Mouse (Mus musculus): Measurements from ENCODE around the gene Omt2b.
"Not testable (repeated sequence)": the region's sequence is repeated elsewhere in the genome, so short reads cannot be mapped to it uniquely, and the experiment has no call there.

Gene Omt2b

DNA sequence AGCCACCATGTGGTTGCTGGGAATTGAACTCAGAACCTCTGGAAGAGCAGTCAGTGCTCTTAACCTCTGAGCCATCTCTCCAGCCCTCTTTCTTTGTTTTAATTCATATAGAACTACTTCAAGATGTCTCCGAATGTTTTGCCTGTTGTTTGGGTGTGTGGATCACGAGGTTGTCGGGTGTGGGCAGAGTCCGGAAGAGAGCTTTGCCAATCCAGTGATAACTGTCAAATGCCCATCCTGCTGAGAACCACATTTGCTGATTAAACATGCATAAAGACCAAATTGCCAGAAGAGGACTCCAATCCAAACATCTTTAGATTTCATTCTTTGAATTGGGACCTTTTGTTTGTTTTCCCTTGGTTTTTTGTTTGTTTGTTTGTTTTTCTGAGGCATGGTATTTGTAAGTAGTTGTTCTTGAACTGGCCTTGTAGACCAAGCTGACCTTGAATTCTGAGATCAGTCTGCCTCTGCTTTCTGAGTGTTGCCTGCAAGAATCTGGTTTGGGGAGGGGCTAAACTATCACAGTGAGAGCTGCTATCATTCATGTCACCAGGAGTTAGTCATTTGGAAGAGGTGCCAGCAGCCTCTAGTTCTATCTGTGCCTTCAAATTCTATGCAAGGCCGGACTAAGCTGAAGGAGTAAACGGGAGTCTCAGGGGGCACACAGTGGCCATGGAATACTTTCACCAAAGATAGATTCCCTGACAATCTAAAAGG is 24.3 kb downstream of the Omt2b start:
- no peak for DNase-seq (ENCODE audit: low spot score in 2 of 2)

DNA sequence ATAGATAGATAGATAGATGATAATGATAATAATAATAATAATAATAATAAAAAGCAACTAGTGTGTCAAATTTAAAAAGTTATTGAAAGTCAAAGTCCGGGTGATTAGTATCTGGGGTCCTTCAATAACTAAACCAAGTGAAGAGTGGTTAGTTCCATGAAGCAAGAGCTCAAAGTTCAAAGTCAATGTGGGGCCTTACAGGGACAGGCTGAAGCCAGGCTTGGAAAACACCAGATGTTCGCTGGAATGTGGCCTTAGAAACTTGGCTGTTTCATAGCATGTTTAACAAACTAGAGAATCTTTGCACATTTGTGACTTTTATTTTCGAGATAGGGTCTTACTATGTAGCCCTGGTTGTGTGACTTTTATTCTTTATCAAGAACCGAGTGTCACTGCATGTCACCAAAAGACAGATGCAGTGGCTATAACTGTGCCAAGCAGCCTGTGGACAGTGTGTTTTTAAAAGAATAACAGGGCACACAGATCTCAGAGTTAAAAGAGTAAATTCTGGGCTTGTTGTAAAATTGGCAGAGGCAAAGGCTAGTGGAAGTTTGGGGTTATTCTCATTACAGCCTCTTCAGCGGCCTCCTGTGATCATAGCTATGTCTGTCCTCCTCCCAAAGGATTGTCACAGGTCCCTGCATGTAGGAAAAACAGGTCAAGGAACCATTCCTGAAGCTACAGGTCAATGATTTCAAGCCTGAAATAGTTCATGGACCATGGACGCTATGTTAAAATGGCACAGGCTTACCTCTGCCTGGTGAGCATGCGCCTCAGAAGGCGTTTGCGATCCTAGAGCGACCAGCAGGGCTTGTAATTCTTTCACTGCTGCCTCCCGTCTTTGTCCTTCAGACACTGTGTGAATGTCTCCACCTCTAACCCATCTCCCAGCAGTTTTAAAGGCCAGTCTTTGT is 27.5 kb downstream of the Omt2b start:
- no peak for DNase-seq (ENCODE audit: low spot score in 2 of 2)

DNA sequence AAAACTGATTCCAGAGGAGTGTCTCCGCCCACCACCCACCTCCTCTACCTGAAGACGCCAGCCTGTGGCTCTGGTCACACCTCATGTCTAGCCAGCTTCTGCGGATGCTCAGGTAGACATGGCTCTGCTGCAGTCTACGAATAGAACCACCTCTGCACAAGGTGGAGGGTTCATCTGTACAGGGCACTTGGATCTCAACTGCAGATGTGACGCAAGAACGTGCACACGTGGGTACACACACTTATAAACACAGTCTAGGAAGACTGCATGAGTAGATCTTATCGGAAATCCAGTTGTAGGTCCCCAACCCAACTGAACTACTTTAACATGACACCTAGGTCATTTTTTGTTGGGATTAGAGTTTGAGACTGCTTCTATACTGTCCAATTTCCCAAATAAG is 28.2 kb downstream of the Omt2b start, which contains the start of gene Gsta2:
Gene Gsta2 (minus strand): TSS at position 178 of the 400 bp plus-strand sequence.
- DNase-seq (ENCODE audit: low spot score in 2 of 2) = no peak

DNA sequence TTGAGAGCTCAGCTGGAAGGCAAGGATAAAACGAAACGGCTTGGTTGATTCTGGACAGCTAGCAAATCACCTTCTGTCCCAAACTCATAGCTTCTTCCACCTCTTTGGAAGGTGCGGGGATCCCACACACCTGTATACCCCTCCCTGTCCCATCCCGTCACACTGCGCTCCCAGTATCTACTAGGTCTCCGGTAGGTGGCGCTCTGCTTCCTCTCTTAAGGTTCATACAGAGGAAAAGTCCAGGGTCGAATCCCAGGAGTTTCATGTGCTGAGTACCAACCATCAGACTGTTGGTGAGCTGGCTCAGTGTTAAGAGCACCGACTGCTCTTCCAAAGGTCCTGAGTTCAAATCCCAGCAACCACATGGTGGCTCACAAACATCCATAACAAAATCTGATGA is 30.7 kb downstream of the Omt2b start:
- DNase-seq (ENCODE audit: low spot score in 2 of 2) = peak; percentile 31 to 82

DNA sequence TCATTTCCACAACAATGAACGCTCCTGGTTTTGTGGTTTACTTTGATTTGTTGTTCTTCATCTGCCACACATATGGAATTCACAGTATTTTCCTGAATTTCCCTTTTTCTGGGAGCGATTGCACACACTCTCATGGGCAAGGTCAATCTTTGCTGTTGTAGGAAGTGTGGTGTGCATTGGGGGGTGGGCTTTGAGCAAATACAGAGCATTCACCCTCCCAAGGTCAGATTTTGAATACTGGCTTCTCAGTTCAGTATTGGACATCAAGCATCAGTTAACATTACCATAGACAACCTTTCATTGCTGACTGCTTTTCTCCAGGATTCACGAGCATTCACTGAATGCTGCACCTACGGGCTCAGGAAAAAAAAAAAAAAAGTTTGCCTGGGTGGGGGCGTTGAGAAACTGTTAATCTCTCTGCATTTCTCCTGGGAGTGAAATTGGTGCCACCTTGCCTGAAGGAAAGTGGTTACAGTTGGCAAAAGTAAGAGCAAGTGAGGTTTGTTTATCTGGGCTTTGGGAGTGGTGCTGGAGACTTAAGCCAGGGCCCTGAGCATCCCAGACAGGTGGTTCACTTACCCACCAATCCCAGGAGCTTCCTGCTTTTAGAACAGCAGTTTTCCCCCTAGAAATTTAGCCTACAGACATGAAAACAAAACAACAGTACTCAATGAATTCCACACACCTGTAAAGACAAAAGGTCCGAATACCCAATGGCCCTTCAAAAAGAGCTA is 32.5 kb downstream of the Omt2b start:
- no peak for DNase-seq (ENCODE audit: low spot score in 2 of 2)

DNA sequence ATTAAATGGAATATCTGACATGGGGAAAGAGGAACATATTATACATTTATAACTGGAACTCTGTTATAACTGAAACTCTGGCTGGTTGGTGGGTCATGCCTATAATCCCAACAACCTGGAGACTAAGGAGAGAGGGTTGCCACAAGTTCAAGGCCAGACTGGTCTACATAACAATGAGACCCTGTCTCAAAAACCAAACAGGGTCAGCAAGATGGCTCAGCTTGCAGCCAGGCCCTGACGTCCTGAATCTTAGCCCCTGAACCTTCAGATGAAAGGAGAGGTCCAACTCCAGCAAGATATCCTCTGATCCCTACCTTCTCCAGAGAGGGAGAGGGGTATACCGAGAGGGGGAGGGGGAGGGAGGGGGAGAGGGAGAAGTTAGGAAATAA is 33.1 kb downstream of the Omt2b start:
- DNase-seq (ENCODE audit: low spot score in 2 of 2) = no peak

DNA sequence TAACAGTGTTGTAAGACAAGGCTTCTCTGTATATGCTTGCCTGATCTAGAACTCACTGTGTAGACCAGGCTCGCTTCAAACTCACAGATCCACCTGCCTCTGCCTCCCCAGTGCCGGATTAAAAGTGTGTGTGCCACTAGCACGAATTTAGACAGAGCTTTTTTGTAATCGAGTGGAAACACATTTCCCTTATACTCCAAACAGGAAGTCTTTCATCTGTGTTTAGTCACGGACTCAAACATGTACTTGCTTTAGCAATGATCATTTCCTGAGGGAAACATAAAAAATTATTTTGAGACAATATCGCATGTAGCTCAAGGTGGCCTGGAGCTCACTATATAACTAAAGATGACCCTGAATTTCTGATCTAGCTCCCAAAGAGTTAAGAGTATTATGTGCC is 36.0 kb downstream of the Omt2b start:
- DNase-seq (ENCODE audit: low spot score in 2 of 2) = no peak

DNA sequence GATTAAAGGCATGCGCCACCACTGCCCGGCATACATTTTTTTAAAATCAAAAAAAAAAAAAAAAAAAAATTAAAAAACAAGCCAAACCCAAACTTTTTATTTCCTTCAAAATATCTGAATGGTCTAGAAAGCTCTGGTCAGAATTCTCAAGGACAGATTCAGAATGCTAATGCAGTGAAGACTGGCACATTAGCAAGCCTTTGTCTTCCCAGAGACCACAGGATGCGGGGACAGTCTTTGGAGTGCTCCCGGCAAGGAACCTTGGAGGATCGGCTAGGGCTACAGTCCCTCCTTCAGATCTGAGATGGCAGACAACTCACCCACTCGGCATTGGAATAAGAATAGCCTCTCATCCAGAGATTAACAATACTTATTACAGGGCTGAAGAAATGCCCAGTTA is 37.3 kb downstream of the Omt2b start:
- no peak for DNase-seq (ENCODE audit: low spot score in 2 of 2)

DNA sequence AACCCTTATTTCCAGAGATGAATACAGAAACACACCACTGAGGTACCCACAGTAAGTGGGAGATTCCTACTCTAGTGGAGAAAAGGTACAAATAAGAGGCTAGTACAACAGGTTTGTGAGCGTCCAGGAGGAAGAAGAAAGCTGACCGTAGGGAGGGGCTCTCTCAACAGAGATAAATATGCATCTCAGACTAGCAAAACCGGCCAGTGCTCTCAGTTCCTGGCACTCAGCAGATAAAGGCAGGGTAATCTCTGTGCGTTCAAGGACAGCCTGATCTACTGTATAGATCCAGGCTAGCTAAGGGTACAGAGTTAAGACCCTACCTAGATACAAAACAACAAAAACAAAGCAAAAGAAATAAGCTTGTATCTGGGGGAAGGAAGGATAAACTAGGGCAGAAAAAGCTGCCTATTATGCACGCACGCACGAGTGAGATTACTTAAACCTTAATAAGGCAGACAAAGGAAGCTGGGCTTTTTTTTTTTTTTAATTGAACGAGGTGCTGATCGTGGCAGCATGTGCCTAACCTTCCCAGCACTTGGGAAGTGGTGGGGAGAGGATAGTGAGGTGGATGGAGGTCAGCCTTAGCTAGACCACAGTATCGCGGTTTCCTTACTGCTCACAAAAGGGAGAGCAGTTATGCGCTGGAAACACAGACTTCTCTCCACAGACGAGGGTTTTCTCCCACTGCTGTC is 38.6 kb downstream of the Omt2b start:
- no peak for DNase-seq (ENCODE audit: low spot score in 2 of 2)

DNA sequence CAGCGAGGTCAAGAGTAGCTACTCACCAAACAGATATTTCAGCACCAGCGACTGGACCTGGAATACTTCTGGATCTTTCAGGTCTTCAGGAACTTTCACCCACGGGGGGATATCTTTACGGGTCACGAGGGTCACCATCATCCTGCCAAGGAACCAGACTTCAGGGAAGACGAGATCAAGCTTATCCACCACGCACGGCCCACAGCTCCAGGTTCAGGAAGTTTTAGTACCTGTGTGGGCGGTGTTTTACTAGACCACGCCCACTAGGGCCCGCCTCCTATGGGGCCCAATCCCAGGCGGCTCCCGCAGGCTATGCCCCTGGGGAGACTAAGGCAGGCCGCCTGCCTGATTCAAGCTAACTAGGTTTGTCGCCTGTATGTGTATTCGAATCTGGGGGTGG is 40.6 kb downstream of the Omt2b start, which contains the start of gene Dppa5a:
Gene Dppa5a (minus strand): TSS at position 219 of the 400 bp plus-strand sequence.
- DNase-seq (ENCODE audit: low spot score in 2 of 2) = not testable (repeated sequence)

DNA sequence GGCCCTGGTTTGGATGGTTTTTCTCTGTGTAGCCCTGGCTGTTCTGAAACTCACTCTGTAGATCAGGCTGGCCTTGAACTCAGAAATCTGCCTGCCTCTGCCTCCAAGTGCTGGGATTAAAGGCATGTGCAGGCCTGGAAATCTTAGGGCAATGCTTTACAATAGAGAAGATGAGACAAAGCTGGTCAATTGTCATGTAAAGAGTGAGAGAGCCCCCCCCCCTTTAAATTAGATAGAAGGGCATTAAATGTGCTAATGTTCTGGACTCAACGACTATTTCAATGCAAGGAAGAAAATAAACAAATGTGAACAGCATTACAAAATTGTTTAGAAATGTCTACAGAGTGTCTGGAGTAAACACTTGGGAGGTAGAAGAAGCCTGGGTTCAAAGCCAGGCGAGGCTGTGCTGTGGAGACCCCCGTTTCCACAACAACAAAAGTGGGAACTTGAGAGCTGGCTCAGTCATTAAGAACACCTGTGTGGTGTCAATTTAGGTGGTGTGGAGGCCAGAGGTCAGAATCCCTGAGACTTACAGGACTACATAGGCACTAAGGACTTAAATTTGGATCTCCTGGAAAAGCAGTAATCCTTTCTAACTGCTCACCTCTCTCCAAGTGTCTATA is 41.4 kb downstream of the Omt2b start:
- DNase-seq (ENCODE audit: low spot score in 2 of 2) = no peak

DNA sequence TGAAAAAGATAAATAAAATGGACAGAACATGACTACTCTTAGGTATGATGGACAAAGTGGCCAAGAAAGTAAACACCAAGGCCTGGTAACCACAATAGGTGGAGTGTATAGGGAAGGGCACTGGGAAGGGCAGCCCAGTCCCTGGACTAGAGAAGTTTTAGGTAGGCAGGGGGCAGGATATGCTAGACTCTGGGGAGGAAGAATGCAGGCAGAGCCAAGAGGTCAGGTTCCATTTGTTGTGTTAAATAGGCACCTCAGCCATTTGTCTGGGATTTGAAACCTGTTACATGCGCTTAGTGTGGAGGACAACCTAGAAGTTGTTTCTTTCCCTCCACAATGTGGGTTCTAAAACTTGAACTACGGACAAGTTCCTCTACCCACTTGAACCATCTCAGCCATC is 42.0 kb downstream of the Omt2b start:
- DNase-seq (ENCODE audit: low spot score in 2 of 2) = no peak

DNA sequence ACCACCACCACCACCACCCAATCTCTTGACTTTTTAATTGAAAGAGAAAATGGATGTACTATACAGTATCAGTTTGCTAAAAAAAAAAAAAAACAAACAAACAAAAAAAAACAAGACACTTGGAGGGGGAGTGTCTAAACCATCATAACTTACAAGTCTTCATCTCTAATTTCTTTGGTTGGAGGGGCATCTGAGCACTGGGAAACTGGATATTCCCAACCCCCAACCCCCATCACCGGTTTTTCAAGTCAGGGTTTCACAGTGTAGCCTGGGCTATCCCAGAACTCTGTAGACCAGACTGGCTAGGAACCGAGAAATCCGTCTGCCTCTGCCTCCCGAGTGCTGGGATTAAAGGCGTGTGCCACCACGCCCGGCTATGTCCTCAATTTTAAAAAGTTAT is 42.4 kb downstream of the Omt2b start:
- no peak for DNase-seq (ENCODE audit: low spot score in 2 of 2)

DNA sequence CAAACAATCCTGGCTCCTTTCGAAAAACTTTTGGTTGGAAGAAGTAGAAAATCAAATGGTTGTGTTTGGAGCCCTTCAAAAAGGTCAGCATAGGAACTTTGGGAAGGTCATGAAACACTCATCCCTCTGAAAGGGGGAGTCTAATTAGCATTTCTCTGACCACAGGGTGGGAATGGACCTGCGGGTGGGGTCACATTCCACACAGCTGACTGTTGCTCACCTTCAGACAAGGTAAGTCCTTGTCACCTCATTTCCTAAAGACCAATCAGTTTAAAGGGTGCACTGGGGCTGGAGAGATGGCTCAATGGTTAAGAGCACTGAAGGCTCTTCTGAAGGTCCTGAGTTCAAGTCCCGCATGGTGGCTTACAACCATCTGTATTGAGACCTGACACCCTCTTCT is 44.1 kb downstream of the Omt2b start:
- DNase-seq (ENCODE audit: low spot score in 2 of 2) = no peak

DNA sequence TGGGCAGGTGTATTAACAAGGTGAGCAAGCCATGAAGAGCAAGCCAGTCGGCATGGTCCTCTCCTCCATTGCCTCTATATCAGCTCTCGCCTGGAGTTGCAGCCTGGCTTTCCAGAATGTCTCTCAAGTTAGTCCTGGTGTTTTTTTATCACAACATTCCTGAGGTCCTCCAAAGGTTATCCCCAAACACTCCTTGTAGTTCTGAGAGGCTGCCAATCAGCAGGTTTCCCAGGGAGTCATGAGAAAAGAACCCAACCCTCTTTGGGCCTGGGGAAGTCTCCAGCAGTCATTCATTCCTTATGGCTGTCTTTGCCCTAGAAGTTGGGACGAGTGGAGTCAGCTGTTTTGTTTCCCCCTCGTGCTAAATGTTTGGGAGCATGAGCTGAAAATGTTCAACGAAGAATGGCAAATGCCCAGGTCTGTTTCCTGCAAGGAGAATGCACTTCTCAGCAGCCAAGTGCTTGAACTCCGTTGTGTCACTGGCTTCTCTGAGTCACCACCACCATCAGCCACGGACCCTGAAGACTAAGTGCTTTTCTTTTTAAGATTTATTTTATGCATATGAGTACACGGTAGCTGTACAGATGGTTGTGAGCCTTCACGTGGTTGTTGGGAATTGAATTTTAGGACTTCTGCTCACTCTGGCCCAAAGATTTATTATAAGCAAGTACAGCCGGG is 45.6 kb downstream of the Omt2b start:
- no peak for DNase-seq (ENCODE audit: low spot score in 2 of 2)

DNA sequence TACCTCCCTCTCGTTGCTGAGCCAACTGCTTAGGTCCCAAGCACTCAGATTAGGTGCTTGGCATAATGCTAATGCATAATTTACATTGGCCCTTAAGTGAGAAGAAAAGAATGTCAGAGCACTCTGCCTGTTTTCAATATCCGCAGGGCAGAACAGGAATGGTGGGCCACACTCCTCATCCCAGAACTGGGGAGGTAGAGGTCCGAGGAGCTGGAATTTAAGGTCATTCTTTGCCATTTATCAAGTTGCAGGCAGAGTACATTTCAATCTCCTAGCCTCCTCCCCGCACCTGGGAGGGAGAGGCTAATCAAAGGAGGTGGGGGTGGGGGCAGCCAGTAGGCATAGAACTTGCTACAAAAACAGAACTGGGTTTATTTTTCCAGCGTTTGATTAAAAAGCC is 47.0 kb downstream of the Omt2b start:
- no peak for DNase-seq (ENCODE audit: low spot score in 2 of 2)

DNA sequence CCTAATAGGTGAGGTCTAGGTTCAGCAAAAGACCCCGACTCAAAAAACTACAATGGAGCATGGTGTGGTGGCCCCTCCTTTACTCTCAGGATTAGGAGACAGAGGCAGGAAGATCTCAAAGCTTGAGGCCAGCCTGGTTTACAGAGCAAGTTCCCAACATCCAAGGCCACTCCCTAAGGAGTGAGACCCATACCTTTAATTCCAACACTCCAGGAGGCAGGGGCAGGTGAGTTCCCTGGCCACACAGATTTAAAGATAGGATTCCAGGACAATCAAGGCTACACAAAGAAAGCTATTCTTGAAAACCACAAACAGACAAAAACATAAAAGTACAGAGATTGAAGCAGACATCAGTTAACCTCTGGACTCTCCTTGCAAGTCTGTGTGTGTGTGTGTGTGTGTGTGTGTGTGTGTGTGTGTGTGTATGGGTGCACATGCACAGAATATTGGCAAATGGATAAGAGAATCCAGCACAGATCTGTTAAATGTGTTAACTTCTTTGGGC is 47.5 kb downstream of the Omt2b start:
- no peak for DNase-seq (ENCODE audit: low spot score in 2 of 2)

DNA sequence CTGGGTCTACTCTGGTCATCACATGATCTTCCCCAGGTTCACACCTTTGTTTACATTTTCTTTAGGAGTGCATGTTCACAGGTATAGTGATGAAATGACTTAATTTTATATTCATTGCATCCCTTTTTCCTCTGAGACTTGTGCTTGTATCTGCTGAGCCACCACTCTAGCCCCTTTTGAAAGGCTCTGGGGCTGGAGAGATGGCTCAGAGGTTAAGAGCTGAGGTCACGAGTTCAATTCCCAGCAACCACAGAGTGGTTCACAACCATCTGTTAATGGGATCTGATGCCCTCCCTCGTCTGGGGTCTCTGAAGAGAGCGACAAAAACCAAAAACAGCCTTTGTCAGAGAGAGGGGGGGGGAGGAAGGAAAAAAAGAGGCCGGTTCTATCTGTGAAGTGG is 48.1 kb downstream of the Omt2b start:
- no peak for DNase-seq (ENCODE audit: low spot score in 2 of 2)

DNA sequence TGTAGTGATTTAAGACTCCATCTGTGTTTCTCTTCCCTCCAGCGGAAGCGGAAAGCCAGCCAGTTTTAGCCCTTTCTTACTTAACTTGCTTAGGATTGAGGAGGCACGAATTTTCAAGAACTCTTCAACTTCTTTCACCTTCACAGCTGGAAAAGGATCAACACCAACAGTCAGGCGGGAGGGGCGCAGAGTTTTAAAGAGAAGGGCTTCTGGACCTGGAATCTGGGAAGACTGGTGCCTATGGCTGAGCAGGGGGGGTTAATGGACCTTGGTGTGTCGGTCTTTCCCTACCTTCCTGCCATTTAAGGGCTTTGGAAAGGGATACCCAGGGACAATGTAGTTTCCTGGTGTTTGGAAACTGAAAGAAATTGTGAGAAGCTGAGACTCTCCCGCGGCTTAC is 50.2 kb downstream of the Omt2b start:
- DNase-seq (ENCODE audit: low spot score in 2 of 2) = no peak

DNA sequence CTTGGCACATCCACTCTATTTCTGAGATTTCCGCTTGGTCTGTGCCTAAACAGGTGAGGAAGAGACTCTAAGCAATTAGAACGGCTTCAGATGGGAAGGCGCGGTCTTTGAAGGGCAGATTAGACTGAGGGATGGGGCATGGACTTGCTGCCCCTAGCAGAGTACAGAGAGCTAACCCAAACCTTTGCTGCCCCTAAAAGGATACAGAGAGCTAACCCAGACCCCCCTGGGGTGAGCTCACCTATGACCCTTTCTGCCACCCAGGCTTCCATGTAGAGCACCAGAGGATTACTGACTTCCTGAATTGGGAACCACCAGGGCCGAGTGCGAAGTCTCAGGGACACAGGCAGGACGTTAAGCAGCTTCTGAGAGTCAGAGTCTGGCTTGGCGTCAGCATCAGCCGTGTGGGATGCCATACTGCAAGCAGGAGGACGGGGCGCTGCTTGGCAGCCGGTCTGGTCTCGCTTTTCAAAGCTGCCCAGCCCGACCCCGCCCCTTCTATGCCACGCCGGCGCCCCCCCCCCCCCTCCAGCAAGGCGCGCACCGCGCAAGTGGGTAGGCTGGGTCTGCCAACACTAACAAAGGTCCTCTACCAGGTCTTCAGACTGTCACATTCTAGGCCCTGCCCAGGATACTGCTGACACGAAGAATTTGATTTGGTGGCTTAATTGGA is 50.9 kb downstream of the Omt2b start, which contains the start of gene Ooep:
Gene Ooep (minus strand): TSS at position 613 of the 673 bp plus-strand sequence.
- DNase-seq (ENCODE audit: low spot score in 2 of 2) = no peak
